Mouse (Mus musculus): ENCODE data around the gene Cox18.
A peak's percentile ranks its signal among the peaks of the same experiment; 100 is the strongest.

The Cox18 gene

DNA sequence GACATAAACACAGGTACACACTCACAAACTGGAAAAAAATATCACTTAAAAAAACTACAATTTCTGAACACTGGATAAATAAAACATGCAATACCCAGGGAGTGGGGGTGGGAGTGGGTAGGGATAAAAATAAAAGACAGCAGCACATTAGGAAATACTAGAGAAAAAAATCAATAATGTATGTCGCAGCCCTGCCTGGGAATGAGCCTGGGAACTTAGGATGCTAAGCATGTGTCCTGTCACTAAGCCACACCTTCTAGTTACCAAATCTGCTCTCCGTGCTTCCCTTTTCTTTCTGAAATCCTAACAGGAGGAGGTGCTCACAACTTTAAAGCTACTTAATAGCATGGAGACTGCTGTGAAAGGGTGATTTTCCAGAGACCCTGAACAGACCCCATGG, 6.0 kb upstream of the Cox18 start:
- Histone ChIP-seq H3K36me3 (ENCODE audit: insufficient read depth, low read length) (peaks cover 77% of the 10 kb centered on the region), H3K4me1 (replicated peaks; ENCODE audit: low read depth, low read length) (peaks cover 15% of the 10 kb centered on the region), H3K27me3 (ENCODE audit: insufficient read depth, low read length) (no peaks in the 10 kb centered on the region), H3K4me3 (replicated peaks; ENCODE audit: low read length) (no peak overlapping the region), H3K9me3 (ENCODE audit: low read length) (no peaks in the 10 kb centered on the region)
- no peak for TF ChIP-seq NANOG (IDR thresholded peaks at IDR 0.05; ENCODE audit: borderline replicate concordance, low read length)
- TF ChIP-seq CTCF (conservative IDR thresholded peaks at IDR 0.05; ENCODE audit: low read length), result no peak
- no peak for TF ChIP-seq POU5F1 (IDR thresholded peaks at IDR 0.05; ENCODE audit: borderline replicate concordance, low read length)

DNA sequence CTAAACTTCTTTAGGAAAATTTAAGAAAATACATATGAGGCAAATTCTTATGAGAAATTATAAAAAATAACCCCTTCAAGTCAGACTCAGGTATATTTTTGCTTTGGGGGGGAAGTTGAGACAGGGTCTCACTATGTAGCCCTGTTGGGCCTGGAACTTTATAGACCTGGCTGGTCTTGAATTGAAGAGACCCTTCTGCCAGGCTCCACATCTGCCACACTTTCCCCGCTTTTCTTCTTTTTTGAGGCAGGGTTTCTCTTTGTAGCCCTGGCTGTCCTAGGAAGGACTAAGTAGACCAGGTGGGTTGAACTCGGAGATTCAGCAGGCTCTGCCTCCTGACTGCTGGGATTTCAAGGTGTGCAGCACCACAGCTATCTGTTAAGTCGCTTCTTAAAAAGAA, 2.9 kb upstream of the Cox18 start:
- TF ChIP-seq POU5F1 (IDR thresholded peaks at IDR 0.05; ENCODE audit: borderline replicate concordance, low read length), result no peak
- no peak for TF ChIP-seq NANOG (IDR thresholded peaks at IDR 0.05; ENCODE audit: borderline replicate concordance, low read length)
- no peak for TF ChIP-seq CTCF (conservative IDR thresholded peaks at IDR 0.05; ENCODE audit: low read length)
- H3K4me3 ChIP-seq (replicated peaks; ENCODE audit: low read length), result no peak overlapping the region
- H3K4me1 ChIP-seq (replicated peaks; ENCODE audit: low read depth, low read length), result peaks cover 26% of the 10 kb centered on the region
- H3K36me3 ChIP-seq (ENCODE audit: insufficient read depth, low read length), result peaks cover 53% of the 10 kb centered on the region
- no peaks in the 10 kb centered on the region for H3K27me3 ChIP-seq (ENCODE audit: insufficient read depth, low read length)
- no peaks in the 10 kb centered on the region for H3K9me3 ChIP-seq (ENCODE audit: low read length)

- H3K4me3 ChIP-seq (replicated peaks; ENCODE audit: low read length), result peak overlapping the region; percentile 95
- no peaks in the 10 kb centered on the region for H3K9me3 ChIP-seq (ENCODE audit: low read length)
- peaks cover 45% of the 10 kb centered on the region for H3K4me1 ChIP-seq (replicated peaks; ENCODE audit: low read depth, low read length)
- TF ChIP-seq NANOG (IDR thresholded peaks at IDR 0.05; ENCODE audit: borderline replicate concordance, low read length), result no peak
- no peak for TF ChIP-seq CTCF (conservative IDR thresholded peaks at IDR 0.05; ENCODE audit: low read length)
- TF ChIP-seq POU5F1 (IDR thresholded peaks at IDR 0.05; ENCODE audit: borderline replicate concordance, low read length), result no peak
- peaks cover 55% of the 10 kb centered on the region for H3K36me3 ChIP-seq (ENCODE audit: insufficient read depth, low read length)
- no peaks in the 10 kb centered on the region for H3K27me3 ChIP-seq (ENCODE audit: insufficient read depth, low read length)
Observed at GRCm38 (mm10) chr5:90224730-90225129, 929 bp upstream of the Cox18 start.

GRCm38 (mm10) chr5:90222937-90223336, 864 bp downstream of the Cox18 start:
- Histone ChIP-seq H3K4me1 (replicated peaks; ENCODE audit: low read depth, low read length) (peaks cover 55% of the 10 kb centered on the region), H3K4me3 (replicated peaks; ENCODE audit: low read length) (peak overlapping the region; percentile 95), H3K27me3 (ENCODE audit: insufficient read depth, low read length) (no peaks in the 10 kb centered on the region), H3K36me3 (ENCODE audit: insufficient read depth, low read length) (peaks cover 55% of the 10 kb centered on the region), H3K9me3 (ENCODE audit: low read length) (no peaks in the 10 kb centered on the region)
- TF ChIP-seq NANOG (IDR thresholded peaks at IDR 0.05; ENCODE audit: borderline replicate concordance, low read length) (no peak), POU5F1 (IDR thresholded peaks at IDR 0.05; ENCODE audit: borderline replicate concordance, low read length) (no peak), CTCF (conservative IDR thresholded peaks at IDR 0.05; ENCODE audit: low read length) (no peak)

GRCm38 (mm10) chr5:90217791-90218190, 6.0 kb downstream of the Cox18 start:
- H3K4me1 ChIP-seq (replicated peaks; ENCODE audit: low read depth, low read length), result peaks cover 44% of the 10 kb centered on the region
- H3K27me3 ChIP-seq (ENCODE audit: insufficient read depth, low read length), result no peaks in the 10 kb centered on the region
- no peak for TF ChIP-seq NANOG (IDR thresholded peaks at IDR 0.05; ENCODE audit: borderline replicate concordance, low read length)
- TF ChIP-seq CTCF (conservative IDR thresholded peaks at IDR 0.05; ENCODE audit: low read length), result no peak
- no peak for TF ChIP-seq POU5F1 (IDR thresholded peaks at IDR 0.05; ENCODE audit: borderline replicate concordance, low read length)
- no peaks in the 10 kb centered on the region for H3K9me3 ChIP-seq (ENCODE audit: low read length)
- peaks cover 78% of the 10 kb centered on the region for H3K36me3 ChIP-seq (ENCODE audit: insufficient read depth, low read length)
- H3K4me3 ChIP-seq (replicated peaks; ENCODE audit: low read length), result no peak overlapping the region

GRCm38 (mm10) chr5:90217226-90217625, 6.6 kb downstream of the Cox18 start:
- Histone ChIP-seq H3K27me3 (ENCODE audit: insufficient read depth, low read length) (no peaks in the 10 kb centered on the region), H3K9me3 (ENCODE audit: low read length) (no peaks in the 10 kb centered on the region)
- no peak for TF ChIP-seq CTCF (conservative IDR thresholded peaks at IDR 0.05; ENCODE audit: low read length)
- no peak for TF ChIP-seq POU5F1 (IDR thresholded peaks at IDR 0.05; ENCODE audit: borderline replicate concordance, low read length)
- TF ChIP-seq NANOG (IDR thresholded peaks at IDR 0.05; ENCODE audit: borderline replicate concordance, low read length), result no peak

GRCm38 (mm10) chr5:90213356-90213755, 10.4 kb downstream of the Cox18 start:
- no peak for TF ChIP-seq CTCF (conservative IDR thresholded peaks at IDR 0.05; ENCODE audit: low read length)
- no peak for TF ChIP-seq POU5F1 (IDR thresholded peaks at IDR 0.05; ENCODE audit: borderline replicate concordance, low read length)
- TF ChIP-seq NANOG (IDR thresholded peaks at IDR 0.05; ENCODE audit: borderline replicate concordance, low read length), result no peak
- Histone ChIP-seq H3K36me3 (ENCODE audit: insufficient read depth, low read length) (peaks cover 44% of the 10 kb centered on the region), H3K9me3 (ENCODE audit: low read length) (no peaks in the 10 kb centered on the region), H3K4me1 (replicated peaks; ENCODE audit: low read depth, low read length) (peaks cover 3% of the 10 kb centered on the region), H3K4me3 (replicated peaks; ENCODE audit: low read length) (no peak overlapping the region), H3K27me3 (ENCODE audit: insufficient read depth, low read length) (no peaks in the 10 kb centered on the region)

More at GRCm38 (mm10) chr5:90217226-90217625, 6.6 kb downstream of the Cox18 start:
- Histone ChIP-seq H3K36me3 (ENCODE audit: insufficient read depth, low read length) (peaks cover 78% of the 10 kb centered on the region), H3K4me1 (replicated peaks; ENCODE audit: low read depth, low read length) (peaks cover 38% of the 10 kb centered on the region), H3K4me3 (replicated peaks; ENCODE audit: low read length) (no peak overlapping the region)

- TF ChIP-seq NANOG (IDR thresholded peaks at IDR 0.05; ENCODE audit: borderline replicate concordance, low read length), result no peak
- peak; percentile 91 for TF ChIP-seq CTCF (conservative IDR thresholded peaks at IDR 0.05; ENCODE audit: low read length)
- Histone ChIP-seq H3K36me3 (ENCODE audit: insufficient read depth, low read length) (no peaks in the 10 kb centered on the region), H3K4me1 (replicated peaks; ENCODE audit: low read depth, low read length) (peaks cover 13% of the 10 kb centered on the region), H3K27me3 (ENCODE audit: insufficient read depth, low read length) (peaks cover 7% of the 10 kb centered on the region), H3K4me3 (replicated peaks; ENCODE audit: low read length) (no peak overlapping the region), H3K9me3 (ENCODE audit: low read length) (no peaks in the 10 kb centered on the region)
Observed at GRCm38 (mm10) chr5:90203168-90203567, 20.6 kb downstream of the Cox18 start.

- Histone ChIP-seq H3K27me3 (ENCODE audit: insufficient read depth, low read length) (peaks cover 7% of the 10 kb centered on the region), H3K9me3 (ENCODE audit: low read length) (no peaks in the 10 kb centered on the region), H3K4me1 (replicated peaks; ENCODE audit: low read depth, low read length) (peaks cover 13% of the 10 kb centered on the region), H3K36me3 (ENCODE audit: insufficient read depth, low read length) (no peaks in the 10 kb centered on the region), H3K4me3 (replicated peaks; ENCODE audit: low read length) (no peak overlapping the region)
- TF ChIP-seq CTCF (conservative IDR thresholded peaks at IDR 0.05; ENCODE audit: low read length) (no peak), NANOG (IDR thresholded peaks at IDR 0.05; ENCODE audit: borderline replicate concordance, low read length) (no peak), POU5F1 (IDR thresholded peaks at IDR 0.05; ENCODE audit: borderline replicate concordance, low read length) (no peak)
Observed at GRCm38 (mm10) chr5:90202447-90203117, 21.2 kb downstream of the Cox18 start.

Data from E14TG2a.4 (cell line).